Mouse (Mus musculus) urinary bladder, postnatal 25 days (tissue): ENCODE measurements at regions not wholly inside any gene's neighbourhood (a gene's known extent, or its start where the extent isn't known, plus 50 kb on each side); places are given as distances from the start of the nearest gene placed in this dataset.
A peak's percentile ranks its signal among the peaks of the same experiment; 100 is the strongest.

Experiments
- DNase-seq: peaks from one replicate; pipeline ENCODE4 v3.0.0; 2022; ENCODE audit warnings: low spot score

- DNase-seq, result no peak
Measured at GRCm38 (mm10) chr15:63670561-63670960, 174.4 kb downstream of the Gsdmc2 start.

GRCm38 (mm10) chr15:63667536-63667935 is 177.4 kb downstream of the Gsdmc2 start:
- no peak for DNase-seq

GRCm38 (mm10) chr15:63665517-63665916 is 179.5 kb downstream of the Gsdmc2 start:
- no peak for DNase-seq

- DNase-seq, result no peak
Measured at GRCm38 (mm10) chr15:63664877-63665276, 180.1 kb downstream of the Gsdmc2 start.

GRCm38 (mm10) chr15:63662183-63662582 is 182.8 kb downstream of the Gsdmc2 start:
- no peak for DNase-seq

- DNase-seq, result no peak
Measured at GRCm38 (mm10) chr15:63658031-63658521, 186.9 kb downstream of the Gsdmc2 start.

GRCm38 (mm10) chr15:63652216-63652961 is 192.6 kb downstream of the Gsdmc2 start:
- DNase-seq, result peak; percentile 85

- DNase-seq, result no peak
Measured at GRCm38 (mm10) chr15:63651120-63651519, 193.9 kb downstream of the Gsdmc2 start.

GRCm38 (mm10) chr15:63648142-63648989 is 196.6 kb downstream of the Gsdmc2 start:
- DNase-seq, result no peak

- no peak for DNase-seq
Measured at GRCm38 (mm10) chr15:63624814-63625213, 220.2 kb downstream of the Gsdmc2 start.

GRCm38 (mm10) chr15:63624249-63624648 is 220.7 kb downstream of the Gsdmc2 start:
- DNase-seq, result no peak

- no peak for DNase-seq
Measured at GRCm38 (mm10) chr15:63616506-63617208, 228.3 kb downstream of the Gsdmc2 start.

- no peak for DNase-seq
Measured at GRCm38 (mm10) chr15:63614191-63614590, 230.8 kb downstream of the Gsdmc2 start.

GRCm38 (mm10) chr15:63613120-63613519 is 231.9 kb downstream of the Gsdmc2 start:
- no peak for DNase-seq

GRCm38 (mm10) chr15:63611161-63611560 is 233.8 kb downstream of the Gsdmc2 start:
- no peak for DNase-seq

- no peak for DNase-seq
Measured at GRCm38 (mm10) chr15:63603100-63603714, 241.8 kb downstream of the Gsdmc2 start.

- DNase-seq, result peak; percentile 6
Measured at GRCm38 (mm10) chr15:63601543-63601942, 243.4 kb downstream of the Gsdmc2 start.

- no peak for DNase-seq
Measured at GRCm38 (mm10) chr15:63592758-63593463, 252.1 kb downstream of the Gsdmc2 start.

- no peak for DNase-seq
Measured at GRCm38 (mm10) chr15:63559293-63559692, 285.7 kb downstream of the Gsdmc2 start.

- DNase-seq, result no peak
Measured at GRCm38 (mm10) chr15:63558691-63559090, 286.3 kb downstream of the Gsdmc2 start.

GRCm38 (mm10) chr15:63557816-63558215 is 287.2 kb downstream of the Gsdmc2 start:
- DNase-seq, result no peak
